Mouse (Mus musculus) bone marrow macrophage, adult 2 months (primary cell): ENCODE results near the gene Cd19. TPM values are rescaled to one million over a fixed set of nuclear protein-coding genes. Genes with fewer than 3 reads are reported as not detected.

ENCODE experiments used
- H3K27ac ChIP-seq: 2 replicates; pipeline ENCODE4 v1.5.1; 2012; ENCODE audit warnings: low read depth, low read length; ENCODE audit not compliant: insufficient read depth
- H3K4me1 ChIP-seq: 2 replicates; pipeline ENCODE4 v1.6.1; 2012; ENCODE audit warnings: low read length; ENCODE audit not compliant: control insufficient read depth, insufficient read depth
- H3K4me3 ChIP-seq: 2 replicates; pipeline ENCODE4 v1.5.1; 2012; ENCODE audit warnings: mild to moderate bottlenecking, low read length, moderate library complexity; ENCODE audit not compliant: insufficient read depth
- CTCF ChIP-seq: IDR thresholded peaks from 2 replicates; pipeline ENCODE4 v1.5.1; 2012; ENCODE audit warnings: low read depth, mild to moderate bottlenecking, low read length, moderate library complexity
- POLR2A ChIP-seq: IDR thresholded peaks from 2 replicates; pipeline ENCODE4 v1.6.1; 2012; ENCODE audit warnings: mild to moderate bottlenecking, low read depth, low read length, borderline replicate concordance
- polyA plus RNA-seq: library from polyadenylated mRNA; stranded (reverse); fragments of >200 nt; gene quantifications from 2 replicates; pipeline ENCODE4 v1.2.4, GENCODE M21; 2012; ENCODE audit not compliant: missing spikeins, insufficient read depth, insufficient read length

Gene Cd19
- polyA plus RNA-seq, 1 experiment: not detected

- Histone ChIP-seq H3K4me1 (no peaks in the 10 kb centered on the region), H3K27ac (no peak overlapping the region), H3K4me3 (no peak overlapping the region)
- TF ChIP-seq CTCF (no peak), POLR2A (no peak)
Measured at GRCm38 (mm10) chr7:126453861-126454260, 39.2 kb upstream of the Cd19 start.

GRCm38 (mm10) chr7:126452244-126452643 lies 37.6 kb upstream of the Cd19 start:
- no peak for TF ChIP-seq POLR2A
- no peak for TF ChIP-seq CTCF
- Histone ChIP-seq H3K4me1 (no peaks in the 10 kb centered on the region), H3K27ac (no peak overlapping the region), H3K4me3 (no peak overlapping the region)

GRCm38 (mm10) chr7:126450641-126451040 lies 36.0 kb upstream of the Cd19 start:
- Histone ChIP-seq H3K4me3 (no peak overlapping the region), H3K27ac (no peak overlapping the region), H3K4me1 (no peaks in the 10 kb centered on the region)
- TF ChIP-seq POLR2A (no peak), CTCF (no peak)

- TF ChIP-seq CTCF (no peak), POLR2A (no peak)
- Histone ChIP-seq H3K27ac (no peak overlapping the region), H3K4me3 (no peak overlapping the region), H3K4me1 (no peaks in the 10 kb centered on the region)
Measured at GRCm38 (mm10) chr7:126449991-126450390, 35.3 kb upstream of the Cd19 start.

GRCm38 (mm10) chr7:126448481-126448880 lies 33.8 kb upstream of the Cd19 start:
- no peak overlapping the region for H3K4me3 ChIP-seq
- H3K4me1 ChIP-seq: no peaks in the 10 kb centered on the region
- no peak overlapping the region for H3K27ac ChIP-seq
- no peak for TF ChIP-seq CTCF
- TF ChIP-seq POLR2A: no peak

GRCm38 (mm10) chr7:126446217-126446616 lies 31.5 kb upstream of the Cd19 start:
- Histone ChIP-seq H3K4me1 (no peaks in the 10 kb centered on the region), H3K4me3 (no peak overlapping the region), H3K27ac (no peak overlapping the region)
- TF ChIP-seq POLR2A (no peak), CTCF (no peak)

GRCm38 (mm10) chr7:126445104-126445815 lies 30.6 kb upstream of the Cd19 start:
- H3K4me3 ChIP-seq: no peak overlapping the region
- TF ChIP-seq CTCF (no peak), POLR2A (no peak)
- H3K27ac ChIP-seq: no peak overlapping the region
- H3K4me1 ChIP-seq: no peaks in the 10 kb centered on the region

- Histone ChIP-seq H3K27ac (no peak overlapping the region), H3K4me1 (no peaks in the 10 kb centered on the region), H3K4me3 (no peak overlapping the region)
- TF ChIP-seq POLR2A (no peak), CTCF (no peak)
Measured at GRCm38 (mm10) chr7:126444536-126444935, 29.8 kb upstream of the Cd19 start.

GRCm38 (mm10) chr7:126443997-126444396 lies 29.3 kb upstream of the Cd19 start:
- no peak overlapping the region for H3K27ac ChIP-seq
- no peak overlapping the region for H3K4me3 ChIP-seq
- no peaks in the 10 kb centered on the region for H3K4me1 ChIP-seq
- TF ChIP-seq CTCF (no peak), POLR2A (no peak)

- Histone ChIP-seq H3K27ac (no peak overlapping the region), H3K4me1 (no peaks in the 10 kb centered on the region), H3K4me3 (no peak overlapping the region)
- TF ChIP-seq POLR2A (no peak), CTCF (no peak)
Measured at GRCm38 (mm10) chr7:126440134-126440533, 25.4 kb upstream of the Cd19 start.
